Mouse (Mus musculus): Measurements from ENCODE around the gene Vmn2r5. TPM values are rescaled to one million over a fixed set of nuclear protein-coding genes. Genes with fewer than 3 reads are reported as not detected.

The Vmn2r5 gene
- not detected for polyA plus RNA-seq (2014; fragmentation: Illumina TruSeq; extraction: RNeasy Lipid Tissue Mini Kit (QIAGEN cat#74804); ENCODE audit: low read depth, low replicate concordance)

GRCm38 (mm10) chr3:64509742-64510141 lies at the start of gene Vmn2r5:
Gene Vmn2r5, minus strand, starts transcription at chr3:64509842.

Other genes starting within 250 kb of the Vmn2r5 start
- gene Vmn2r3, start 220.1 kb downstream of the Vmn2r5 start, polyA plus RNA-seq (2014; fragmentation: Illumina TruSeq; extraction: RNeasy Lipid Tissue Mini Kit (QIAGEN cat#74804); ENCODE audit: low read depth, low replicate concordance) = not detected
- gene Vmn2r4, start 94.5 kb downstream of the Vmn2r5 start, polyA plus RNA-seq (2014; fragmentation: Illumina TruSeq; extraction: RNeasy Lipid Tissue Mini Kit (QIAGEN cat#74804); ENCODE audit: low read depth, low replicate concordance) = not detected
- gene Vmn2r6, start 56.0 kb upstream of the Vmn2r5 start, polyA plus RNA-seq (2014; fragmentation: Illumina TruSeq; extraction: RNeasy Lipid Tissue Mini Kit (QIAGEN cat#74804); ENCODE audit: low read depth, low replicate concordance) = not detected

All from adipose tissue, adult 10 weeks (tissue).